ENCODE assay signal across 9 mouse cellular contexts in the genomic region with DNA sequence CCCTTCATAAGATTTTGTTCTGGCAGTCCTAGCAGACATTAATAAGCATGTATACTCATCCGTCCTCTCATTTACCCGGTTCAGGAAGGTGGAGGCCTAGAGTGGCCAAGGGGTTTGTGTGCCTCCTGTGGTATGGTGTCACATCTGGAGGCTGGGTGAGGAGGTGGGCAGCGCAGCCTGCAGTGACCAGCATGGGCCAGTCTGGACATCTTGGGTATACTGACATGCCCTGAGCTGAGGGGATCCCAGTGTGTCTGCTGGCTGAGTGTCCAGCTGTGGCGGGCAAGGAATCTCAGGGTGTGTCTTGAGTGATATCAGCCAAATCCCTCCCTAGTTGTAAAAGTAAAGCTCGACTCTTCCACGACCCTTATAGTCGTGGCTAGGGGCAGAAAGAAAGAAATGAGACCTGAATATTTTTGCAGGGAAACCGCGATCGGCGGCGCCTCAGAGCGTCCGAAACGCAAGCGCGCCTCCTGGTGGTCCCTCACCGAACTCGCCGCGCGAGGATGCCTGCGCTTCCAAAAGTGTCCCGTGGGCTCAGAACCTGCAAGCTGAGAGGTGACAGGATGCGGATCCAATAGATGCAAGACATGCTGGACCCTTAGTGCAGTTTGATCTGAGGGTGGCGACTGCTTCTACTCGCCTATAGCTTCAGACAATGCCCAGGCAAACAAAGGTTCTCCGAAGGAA. TPM values are rescaled to one million over a fixed set of nuclear protein-coding genes. Genes with fewer than 3 reads are reported as not detected.
DNase-seq lines count a peak whose midpoint lies in the region; ATAC-seq and TF ChIP-seq lines count a peak whose summit lies in the region.
"Had no signal": no experiment of that assay in that cellular context is flagged by ENCODE, and none has a peak within 500 bp of the region (broad histone marks: within the 10 kb centered on the region; RNA-seq: fewer than 3 reads in every experiment).

No protein-coding gene starts in this region.

- peak; percentile 40 for TF ChIP-seq RAD21 in MEL (IDR thresholded peaks at IDR 0.05; ENCODE audit: low read depth, low read length)

- TF ChIP-seq POLR2A in MEL (IDR thresholded peaks at IDR 0.05; ENCODE audit: control insufficient read depth in 1 of 2, insufficient read depth in 1 of 2, low read depth in 1 of 2, low read length in 2 of 2, poor library complexity in 1 of 2) = no peak
- no peak for TF ChIP-seq POLR2A in kidney, adult 2 months (IDR thresholded peaks at IDR 0.05; ENCODE audit: low read depth, low read length)

- H3K79me2 ChIP-seq in MEL (ENCODE audit: control insufficient read depth, insufficient read depth, low read length, poor library complexity) = no peaks in the 10 kb centered on the region

- H3K27me3 ChIP-seq in MEL (ENCODE audit: control insufficient read depth in 1 of 2, insufficient read depth in 2 of 2, low read length in 2 of 2) = no peaks in the 10 kb centered on the region
- H3K27me3 ChIP-seq in kidney, adult 2 months (replicated peaks; ENCODE audit: control insufficient read depth, insufficient read depth, low read length) = no peaks in the 10 kb centered on the region
- H3K27me3 ChIP-seq in neural tube, embryonic 12.5 days (replicated peaks) = no peaks in the 10 kb centered on the region; the same call in 1 of the 2 replicates

- ATAC-seq in neural tube, embryonic 12.5 days (ENCODE audit: low FRiP score, low read depth) = peak; percentile 33; the same call in 1 of the 2 replicates

- no peaks in the 10 kb centered on the region for H3K36me3 ChIP-seq in MEL (ENCODE audit: control insufficient read depth in 1 of 2, insufficient read depth in 2 of 2, low read length in 2 of 2)
- H3K36me3 ChIP-seq in kidney, adult 2 months (ENCODE audit: control insufficient read depth, insufficient read depth, low read length) = no peaks in the 10 kb centered on the region
- no peaks in the 10 kb centered on the region for H3K36me3 ChIP-seq in neural tube, embryonic 12.5 days

- H3K9me3 ChIP-seq in MEL (replicated peaks; ENCODE audit: insufficient read depth, low read length) = no peaks in the 10 kb centered on the region
- H3K9me3 ChIP-seq in neural tube, embryonic 12.5 days = no peaks in the 10 kb centered on the region

- peak; percentile 53 to 83 (median 64) for TF ChIP-seq CTCF in MEL (IDR thresholded peaks at IDR 0.05 in 2 of 3, conservative IDR thresholded peaks at IDR 0.05 in 1 of 3; ENCODE audit: control insufficient read depth in 1 of 3, insufficient read depth in 1 of 3, low read depth in 2 of 3, low read length in 3 of 3, poor library complexity in 1 of 3, severe bottlenecking in 1 of 3)
- peak; percentile 92 for TF ChIP-seq CTCF in gastrocnemius, adult 2 months (IDR thresholded peaks at IDR 0.05)
- TF ChIP-seq CTCF in kidney, adult 2 months (conservative IDR thresholded peaks at IDR 0.05; ENCODE audit: insufficient read depth, insufficient read length, low read depth, low read length) = peak; percentile 72

- peaks cover 0 to 2% of the 10 kb centered on the region in 2 experiments; a peak in 1 of 4 replicates for H3K4me1 ChIP-seq in MEL (ENCODE audit: control insufficient read depth in 1 of 2, insufficient read depth in 2 of 2, low read length in 2 of 2)
- H3K4me1 ChIP-seq in kidney, adult 2 months (ENCODE audit: control insufficient read depth, insufficient read depth, low read length) = no peaks in the 10 kb centered on the region
- peaks cover 4% of the 10 kb centered on the region; the same call in 1 of the 2 replicates for H3K4me1 ChIP-seq in neural tube, embryonic 12.5 days

- 13% methylated on average over 28 of the region's 28 CpGs for WGBS in kidney, adult 2 months
- 11% methylated on average over 28 of the region's 28 CpGs for WGBS in neural tube, embryonic 12.5 days

- peak; percentile 83 for DNase-seq in CD4-positive, CD25-positive, alpha-beta regulatory T cell, adult 2 months (ENCODE audit: low read depth, low spot score)
- DNase-seq in MEL (ENCODE audit: low read depth, low spot score) = peak; percentile 74
- DNase-seq in cerebellum, postnatal 36 days = peak; percentile 63 to 72
- peak; percentile 64 for DNase-seq in gastrocnemius, adult 2 months
- DNase-seq in kidney, adult 2 months = peak; percentile 42
- DNase-seq in lung, adult 18-20 months = peak; percentile 18 to 21
- DNase-seq in urinary bladder, adult 2 months (ENCODE audit: low spot score) = no peak

- no peak overlapping the region for H3K27ac ChIP-seq in MEL (ENCODE audit: control insufficient read depth, low read depth, low read length)
- H3K27ac ChIP-seq in gastrocnemius, adult 2 months = no peak overlapping the region
- no peak overlapping the region for H3K27ac ChIP-seq in kidney, adult 2 months (ENCODE audit: insufficient read depth, low read depth, low read length)
- H3K27ac ChIP-seq in neural tube, embryonic 12.5 days = no peak overlapping the region

- H3K4me2 ChIP-seq in neural tube, embryonic 12.5 days (replicated peaks) = peak overlapping the region; percentile 48

- H3K9ac ChIP-seq in MEL (ENCODE audit: control insufficient read depth, low read depth, low read length, poor library complexity, severe bottlenecking) = peak overlapping the region; percentile 60
- H3K9ac ChIP-seq in neural tube, embryonic 12.5 days = no peak overlapping the region

- TF ChIP-seq EP300 in MEL (IDR thresholded peaks at IDR 0.05; ENCODE audit: low read depth in 1 of 2, low read length in 2 of 2) = no peak

- peak overlapping the region; percentile 56 to 71 for H3K4me3 ChIP-seq in MEL (ENCODE audit: control insufficient read depth in 1 of 2, insufficient read depth in 1 of 2, low read depth in 2 of 2, low read length in 2 of 2)
- peak overlapping the region; percentile 55 for H3K4me3 ChIP-seq in gastrocnemius, adult 2 months
- H3K4me3 ChIP-seq in kidney, adult 2 months (ENCODE audit: insufficient read depth, low read depth, low read length) = no peak overlapping the region
- H3K4me3 ChIP-seq in neural tube, embryonic 12.5 days = no peak overlapping the region

- intact Hi-C loops in gastrocnemius, adult 2 months (cut with DNase I) = no loop called here

TF ChIP-seq in MEL, 35 proteins besides CTCF, POLR2A, EP300 and RAD21:
- TF ChIP-seq MXI1 (IDR thresholded peaks at IDR 0.05; ENCODE audit: low read depth, low read length) (no peak), ZC3H11A (IDR thresholded peaks at IDR 0.05; ENCODE audit: low read depth, low read length) (no peak), SIN3A (IDR thresholded peaks at IDR 0.05; ENCODE audit: low read length) (peak; percentile 44; the same call in 1 of the 2 replicates), MYB (IDR thresholded peaks at IDR 0.05; ENCODE audit: low read depth, low read length) (no peak), RCOR1 (IDR thresholded peaks at IDR 0.05; ENCODE audit: low read depth, low read length) (no peak), SMC3 (IDR thresholded peaks at IDR 0.05; ENCODE audit: low read depth, low read length) (peak; percentile 52), NRF1 (IDR thresholded peaks at IDR 0.05; ENCODE audit: insufficient read depth, low read depth, low read length, poor library complexity, severe bottlenecking) (no peak), MAX (IDR thresholded peaks at IDR 0.05; ENCODE audit: low read length) (no peak)

RNA-seq across cellular contexts. Expression of a gene that starts 8.0 kb away (rescaled TPM):
- total RNA-seq in MEL (2012; rRNA removed) = 10.5 and 18.1 TPM in 2 replicates
- 10 to 100 TPM in 1 of 2 experiments, not detected in 1; 18.4 TPM for polyA plus RNA-seq in MEL (2012; ENCODE audit: insufficient read depth in 1 of 2, insufficient read length in 2 of 2, low read depth in 1 of 2, low replicate concordance in 2 of 2, missing spikeins in 1 of 2)
- total RNA-seq in gastrocnemius, adult 2 months (2021) = 1 to 10 TPM; 8.1 to 9.9 TPM
- 19.0 and 19.8 TPM in 2 replicates for polyA plus RNA-seq in kidney, adult 2 months (2012; rRNA removed)
- polyA plus RNA-seq in neural tube, embryonic 12.5 days (2016; fragmentation: Nextera tagmentation; extraction: Ambion mirVana) = 34.6 and 36.7 TPM in 2 replicates
- 48.1 and 48.3 TPM in 2 replicates for polyA plus RNA-seq in urinary bladder, adult 2 months (2012; rRNA removed)

RNA-seq across cellular contexts. Expression of a gene that starts 10.5 kb away (rescaled TPM):
- total RNA-seq in MEL (2012; rRNA removed) = 11.7 and 19.1 TPM in 2 replicates
- polyA plus RNA-seq in MEL (2012; ENCODE audit: insufficient read depth in 1 of 2, insufficient read length in 2 of 2, low read depth in 1 of 2, low replicate concordance in 2 of 2, missing spikeins in 1 of 2) = 10 to 100 TPM in 1 of 2 experiments, not detected in 1; 16.6 TPM
- total RNA-seq in gastrocnemius, adult 2 months (2021) = not detected
- polyA plus RNA-seq in kidney, adult 2 months (2012; rRNA removed) = not detected in 2 replicates
- 48.1 and 59.1 TPM in 2 replicates for polyA plus RNA-seq in neural tube, embryonic 12.5 days (2016; fragmentation: Nextera tagmentation; extraction: Ambion mirVana)
- polyA plus RNA-seq in urinary bladder, adult 2 months (2012; rRNA removed) = not detected in 2 replicates
- total RNA-seq: left cerebral cortex, adult 8-10 months had no signal

RNA-seq across cellular contexts. Expression of a gene that starts 32.9 kb away (rescaled TPM):
- total RNA-seq in MEL (2012; rRNA removed) = 0.08 and 0.13 TPM in 2 replicates
- under 1 TPM in 1 of 2 experiments, not detected in 1; 0.38 TPM for polyA plus RNA-seq in MEL (2012; ENCODE audit: insufficient read depth in 1 of 2, insufficient read length in 2 of 2, low read depth in 1 of 2, low replicate concordance in 2 of 2, missing spikeins in 1 of 2)
- 1 to 10 TPM; 1.6 to 5.2 TPM for total RNA-seq in gastrocnemius, adult 2 months (2021)
- 137 and 139 TPM in 2 replicates for polyA plus RNA-seq in kidney, adult 2 months (2012; rRNA removed)
- polyA plus RNA-seq in neural tube, embryonic 12.5 days (2016; fragmentation: Nextera tagmentation; extraction: Ambion mirVana) = 140 and 159 TPM in 2 replicates
- 79.1 and 96.1 TPM in 2 replicates for polyA plus RNA-seq in urinary bladder, adult 2 months (2012; rRNA removed)

RNA-seq across cellular contexts. Expression of a gene that starts 59.7 kb away (rescaled TPM):
- not detected in 2 replicates for total RNA-seq in MEL (2012; rRNA removed)
- polyA plus RNA-seq in MEL (2012; ENCODE audit: insufficient read depth in 1 of 2, insufficient read length in 2 of 2, low read depth in 1 of 2, low replicate concordance in 2 of 2, missing spikeins in 1 of 2) = not detected
- not detected for total RNA-seq in gastrocnemius, adult 2 months (2021)
- polyA plus RNA-seq in kidney, adult 2 months (2012; rRNA removed) = not detected in 2 replicates
- 0.34 and 0.37 TPM in 2 replicates for polyA plus RNA-seq in neural tube, embryonic 12.5 days (2016; fragmentation: Nextera tagmentation; extraction: Ambion mirVana)
- not detected in 2 replicates for polyA plus RNA-seq in urinary bladder, adult 2 months (2012; rRNA removed)
- total RNA-seq: left cerebral cortex, adult 8-10 months had no signal

Comparison
In these comparisons a context has a peak if more than half of its experiments do, and no peak if none do; other contexts are left out.
1. H3K4me3 ChIP-seq: peak in MEL (2 of 2) and gastrocnemius, adult 2 months (single experiment); none in kidney, adult 2 months (single experiment) and neural tube, embryonic 12.5 days (single experiment).
2. RNA of a gene that starts 10.5 kb away (polyA plus RNA-seq): 48.1 to 59.1 TPM in neural tube, embryonic 12.5 days and 16.6 TPM in MEL; not detected in kidney, adult 2 months and not detected in urinary bladder, adult 2 months; every median in the first group is over 10 times any median in the second.
3. RNA of a gene that starts 32.9 kb away (polyA plus RNA-seq): 140 to 159 TPM in neural tube, embryonic 12.5 days, 137 to 139 TPM in kidney, adult 2 months and 79.1 to 96.1 TPM in urinary bladder, adult 2 months; 0.38 TPM in MEL; every median in the first group is over 10 times any median in the second.
4. Peak in every context shown above with its lines, with median percentiles within 50 percentile points of each other: CTCF ChIP-seq.